Mouse (Mus musculus) heart, embryonic 14.5 days (tissue): Measurements from ENCODE around the gene Nectin4. TPM values are rescaled to one million over a fixed set of nuclear protein-coding genes. Genes with fewer than 3 reads are reported as not detected.
"Not testable (repeated sequence)": the region's sequence is repeated elsewhere in the genome, so short reads cannot be mapped to it uniquely, and the experiment has no call there.

Experiments
- ATAC-seq: fragments of 200-750 bp; cut with Nextera tagmentation; 2 replicates; pipeline ENCODE4 v1.8.0; 2017; ENCODE audit warnings: low read depth, moderate TSS enrichment; ENCODE audit not compliant: insufficient number of reproducible peaks, insufficient read depth, low FRiP score
- H3K27ac ChIP-seq, 2 experiments: fragments of 200-500 bp in 1 of 2; fragments of 300-500 bp in 1 of 2; sonication (generic) in 1 of 2; replicated peaks in 1 of 2; 2 replicates each; pipeline ENCODE4 v1.5.1; 2012 to 2014; ENCODE audit warnings: low read depth in 2 of 2, low read length in 2 of 2, control low read depth in 1 of 2, mild to moderate bottlenecking in 1 of 2, mixed read lengths in 1 of 2; ENCODE audit not compliant: control insufficient read depth in 1 of 2, insufficient read depth in 1 of 2
- H3K27me3 ChIP-seq: fragments of 300-500 bp; sonication (generic); 2 replicates; pipeline ENCODE4 v1.6.1; 2014; ENCODE audit warnings: mild to moderate bottlenecking, low read length, control low read depth; ENCODE audit not compliant: control insufficient read depth, insufficient read depth
- H3K36me3 ChIP-seq: fragments of 300-500 bp; sonication (generic); 2 replicates; pipeline ENCODE4 v1.6.1; 2014; ENCODE audit warnings: mild to moderate bottlenecking, control low read depth, low read length, mixed read lengths; ENCODE audit not compliant: control insufficient read depth, insufficient read depth
- H3K4me1 ChIP-seq, 2 experiments: fragments of 200-500 bp in 1 of 2; fragments of 300-500 bp in 1 of 2; sonication (generic) in 1 of 2; 2 replicates each; pipeline ENCODE4 v1.6.1; 2012 to 2014; ENCODE audit warnings: low read length in 2 of 2, control low read depth in 1 of 2, mixed read lengths in 1 of 2; ENCODE audit not compliant: control insufficient read depth in 2 of 2, insufficient read depth in 2 of 2
- H3K4me2 ChIP-seq: fragments of 300-500 bp; sonication (generic); 2 replicates; pipeline ENCODE4 v1.6.1; 2014; ENCODE audit warnings: mild to moderate bottlenecking, low read length
- H3K4me3 ChIP-seq, 2 experiments: fragments of 200-500 bp in 1 of 2; fragments of 300-500 bp in 1 of 2; sonication (generic) in 1 of 2; 2 replicates each; pipeline ENCODE4 v1.5.1; 2012 to 2014; ENCODE audit warnings: low read length in 2 of 2, mild to moderate bottlenecking in 2 of 2, control low read depth in 1 of 2, low read depth in 1 of 2, moderate library complexity in 1 of 2; ENCODE audit not compliant: control insufficient read depth in 1 of 2, insufficient read depth in 1 of 2
- H3K9ac ChIP-seq: fragments of 300-500 bp; sonication (generic); 2 replicates; pipeline ENCODE4 v1.6.1; 2014; ENCODE audit warnings: mild to moderate bottlenecking, low read length
- H3K9me3 ChIP-seq: fragments of 300-500 bp; sonication (generic); 2 replicates; pipeline ENCODE4 v1.6.1; 2016; ENCODE audit warnings: low read length, control low read depth; ENCODE audit not compliant: control insufficient read depth
- WGBS: fragments of 180-500 bp; shearing (Covaris S2); extraction: QIAGEN DNeasy Blood & Tissue Kit; methylation state at CpG from one replicate; pipeline ENCODE4 v1.1.7; 2014; 5-methylcytosine and 5-hydroxymethylcytosine counted together
- polyA plus RNA-seq: library from polyadenylated mRNA; unstranded; fragments of >200 nt; fragmentation: Nextera tagmentation; extraction: Ambion mirVana; gene quantifications from 2 replicates; pipeline ENCODE4 v1.2.1, GENCODE M21; 2014

Gene Nectin4
- polyA plus RNA-seq = 0.12 TPM in 1 of 2 replicates, not detected in the other

DNA sequence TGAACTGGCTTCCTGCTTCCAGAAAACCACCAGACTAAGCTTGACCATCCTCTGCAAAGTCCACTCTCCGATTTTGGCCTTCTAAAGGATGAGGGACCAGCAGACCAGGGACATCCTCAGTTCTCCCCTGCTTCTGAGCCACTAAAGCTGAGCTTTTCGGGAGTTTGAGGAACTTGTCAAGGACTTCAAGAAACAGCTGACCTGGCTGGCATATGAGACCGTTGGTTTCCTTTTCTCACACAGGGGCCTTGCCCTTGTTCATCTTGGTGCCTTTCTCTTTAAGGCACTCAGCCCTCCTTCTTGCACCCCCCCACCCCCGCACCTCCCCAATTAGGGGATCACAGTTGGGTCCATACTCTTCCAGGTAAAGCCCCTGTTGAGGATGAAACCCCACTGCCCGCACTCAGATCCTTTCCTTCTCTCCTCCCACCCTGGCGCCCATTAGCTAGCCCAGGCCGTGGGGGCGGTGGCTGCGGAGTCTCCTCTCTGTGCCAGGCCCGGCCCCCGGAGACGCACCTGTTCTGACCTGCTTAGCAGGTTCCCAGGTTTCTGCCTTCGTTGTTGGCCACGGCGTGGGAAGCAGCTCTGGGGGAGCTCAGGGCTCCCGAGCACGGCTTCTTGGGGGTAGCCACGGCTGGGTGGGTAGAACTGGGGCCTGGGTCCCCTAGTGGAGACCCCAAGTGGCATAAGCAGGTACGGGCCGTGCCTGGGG is at the start of gene Nectin4:
TSS of gene Nectin4 (plus strand) at position 255 of the 712 bp plus-strand sequence.
- no peak for ATAC-seq
- Histone ChIP-seq H3K27ac (no peak within 1 kb of the TSS), H3K36me3 (no peaks in the 10 kb centered on the region), H3K27me3 (peaks cover 9% of the 10 kb centered on the region; the same call in 1 of the 2 replicates), H3K9me3 (no peaks in the 10 kb centered on the region), H3K9ac (no peak within 1 kb of the TSS), H3K4me3 (no peak within 1 kb of the TSS), H3K4me2 (no peak within 1 kb of the TSS), H3K4me1 (peaks cover 0 to 2% of the 10 kb centered on the region in 2 experiments; a peak in 1 of 4 replicates)
- WGBS = 40% methylated on average over 20 of the region's 20 CpGs

DNA sequence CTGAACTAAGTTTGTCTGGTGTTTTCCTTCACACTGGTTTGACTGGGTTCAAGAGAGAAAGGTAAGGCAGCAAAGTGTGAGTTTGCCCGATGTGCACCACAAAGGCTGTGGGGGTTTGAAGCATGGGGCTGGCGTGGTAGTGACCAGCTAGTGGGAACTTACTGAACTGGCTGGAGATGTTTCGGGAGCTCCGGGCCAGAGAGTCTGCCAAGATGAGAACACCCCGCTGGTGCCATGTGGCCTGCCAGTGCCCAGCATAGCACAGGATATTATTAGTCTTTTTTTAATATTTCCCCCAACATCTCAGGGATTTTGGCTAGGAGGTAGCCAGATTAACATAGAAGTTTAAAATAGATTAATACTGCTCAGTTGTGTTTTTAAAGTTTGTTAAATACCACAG is 49.7 kb upstream of the Nectin4 start:
- WGBS = 20% methylated on average over 5 of the region's 5 CpGs
- H3K27ac ChIP-seq = no peak overlapping the region
- H3K4me1 ChIP-seq = no peaks in the 10 kb centered on the region
- peak overlapping the region; percentile 16 to 19 for H3K4me3 ChIP-seq
- no peaks in the 10 kb centered on the region for H3K9me3 ChIP-seq
- no peak for ATAC-seq
- no peaks in the 10 kb centered on the region for H3K27me3 ChIP-seq
- peak overlapping the region; percentile 59 for H3K4me2 ChIP-seq
- no peaks in the 10 kb centered on the region for H3K36me3 ChIP-seq
- peak overlapping the region; percentile 56; the same call in 1 of the 2 replicates for H3K9ac ChIP-seq

- Histone ChIP-seq H3K36me3 (peaks cover 8% of the 10 kb centered on the region; the same call in 1 of the 2 replicates), H3K4me2 (no peak overlapping the region), H3K4me3 (no peak overlapping the region), H3K9me3 (no peaks in the 10 kb centered on the region), H3K9ac (no peak overlapping the region), H3K27me3 (no peaks in the 10 kb centered on the region), H3K27ac (no peak overlapping the region), H3K4me1 (no peaks in the 10 kb centered on the region)
- ATAC-seq = no peak
Observed at GRCm38 (mm10) chr1:171321415-171321814, 48.5 kb upstream of the Nectin4 start.

DNA sequence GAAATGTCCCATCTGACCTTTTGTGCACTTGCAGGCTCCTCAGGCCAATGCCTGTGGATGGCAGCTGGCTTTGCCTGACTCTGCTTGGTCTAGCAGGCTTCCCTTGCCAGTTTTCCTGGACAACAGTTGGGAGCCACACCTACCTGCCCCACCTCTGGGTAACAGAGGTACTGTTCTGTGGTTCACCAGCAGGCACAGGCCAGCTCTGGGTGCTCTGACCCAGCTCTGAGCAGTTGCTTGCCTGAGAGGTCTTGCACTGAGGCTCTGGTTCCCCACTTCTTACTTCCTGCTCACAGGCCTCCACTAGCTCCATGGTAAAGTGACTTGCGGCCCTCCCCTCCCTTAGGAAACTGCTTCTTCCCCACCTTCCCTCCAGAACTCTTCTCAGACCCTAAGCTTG is 47.9 kb upstream of the Nectin4 start:
- Histone ChIP-seq H3K4me3 (no peak overlapping the region), H3K4me2 (no peak overlapping the region), H3K9me3 (no peaks in the 10 kb centered on the region), H3K4me1 (no peaks in the 10 kb centered on the region), H3K27ac (no peak overlapping the region), H3K27me3 (no peaks in the 10 kb centered on the region), H3K36me3 (peaks cover 8% of the 10 kb centered on the region; the same call in 1 of the 2 replicates), H3K9ac (no peak overlapping the region)
- ATAC-seq = no peak
- WGBS = 80% methylated on average over 1 of the region's 1 CpGs

DNA sequence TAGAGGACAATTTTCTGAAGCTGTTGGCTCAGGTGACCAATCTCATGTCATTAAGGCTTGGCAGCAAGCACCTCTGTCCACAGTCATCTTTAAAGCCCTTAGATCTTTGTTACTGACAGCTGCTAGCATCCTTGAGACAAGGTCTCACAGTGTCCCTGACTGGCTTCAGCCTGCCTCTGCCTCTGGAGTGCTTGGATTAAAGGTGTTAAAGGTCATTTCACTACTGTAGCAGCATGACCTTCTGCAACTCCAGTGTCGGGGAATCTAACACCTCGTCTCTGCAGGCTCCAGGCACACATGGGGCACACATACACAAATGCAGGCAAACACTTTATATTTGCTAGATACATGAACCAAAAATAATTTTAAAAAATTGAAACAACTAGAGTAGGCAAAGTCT is 44.3 kb upstream of the Nectin4 start:
- no peaks in the 10 kb centered on the region for H3K9me3 ChIP-seq
- WGBS = 70% methylated on average over 2 of the region's 2 CpGs
- H3K4me1 ChIP-seq = peaks cover 0 to 17% of the 10 kb centered on the region in 2 experiments; a peak in 2 of 4 replicates
- H3K9ac ChIP-seq = no peak overlapping the region
- H3K27ac ChIP-seq = no peak overlapping the region
- no peak overlapping the region for H3K4me2 ChIP-seq
- no peaks in the 10 kb centered on the region for H3K27me3 ChIP-seq
- no peak for ATAC-seq
- peaks cover 11% of the 10 kb centered on the region; the same call in 1 of the 2 replicates for H3K36me3 ChIP-seq
- H3K4me3 ChIP-seq = no peak overlapping the region

DNA sequence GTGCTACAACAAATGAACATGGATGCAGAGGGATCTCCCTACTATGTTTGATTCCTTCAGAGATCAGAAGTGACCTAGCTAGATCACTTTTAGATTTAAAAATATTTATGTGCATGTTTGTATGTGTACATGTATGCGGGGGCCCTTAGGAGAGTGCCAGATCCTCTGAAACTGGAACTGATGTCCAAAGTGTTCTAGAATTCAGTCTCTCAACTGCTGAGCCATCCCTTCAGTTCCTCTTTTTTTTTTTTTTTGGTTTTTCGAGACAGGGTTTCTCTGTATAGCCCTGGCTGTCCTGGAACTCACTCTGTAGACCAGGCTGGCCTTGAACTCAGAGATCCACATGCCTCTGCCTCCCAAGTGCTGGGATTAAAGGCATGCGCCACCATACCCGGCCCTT is 43.3 kb upstream of the Nectin4 start:
- peaks cover 0 to 27% of the 10 kb centered on the region in 2 experiments; a peak in 3 of 4 replicates for H3K4me1 ChIP-seq
- not testable (repeated sequence) for H3K27ac ChIP-seq, H3K9me3 ChIP-seq, H3K27me3 ChIP-seq, H3K4me3 ChIP-seq, ATAC-seq, H3K9ac ChIP-seq, H3K4me2 ChIP-seq
- 80% methylated on average over 4 of the region's 4 CpGs for WGBS
- H3K36me3 ChIP-seq = peaks cover 11% of the 10 kb centered on the region; the same call in 1 of the 2 replicates

- Histone ChIP-seq H3K4me3 (peak overlapping the region; percentile 80 to 88), H3K36me3 (peaks cover 15% of the 10 kb centered on the region), H3K9ac (peak overlapping the region; percentile 90), H3K27ac (peak overlapping the region; percentile 98), H3K27me3 (no peaks in the 10 kb centered on the region), H3K9me3 (no peaks in the 10 kb centered on the region), H3K4me1 (peaks cover 0 to 37% of the 10 kb centered on the region in 2 experiments; a peak in 3 of 4 replicates), H3K4me2 (peak overlapping the region; percentile 93)
- 20% methylated on average over 9 of the region's 9 CpGs for WGBS
- ATAC-seq = no peak
Observed at GRCm38 (mm10) chr1:171328244-171328643, 41.7 kb upstream of the Nectin4 start.
